Mouse (Mus musculus) liver, postnatal 0 days (tissue): ENCODE data around the gene Akap11. TPM values are rescaled to one million over a fixed set of nuclear protein-coding genes. Genes with fewer than 3 reads are reported as not detected.

Source experiments
- ATAC-seq: fragments of 200-750 bp; cut with Nextera tagmentation; 2 replicates; pipeline ENCODE4 v1.8.0; 2017; ENCODE audit warnings: mild to moderate bottlenecking, moderate library complexity
- DNase-seq: peaks from one replicate; pipeline ENCODE4 v3.0.0-alpha.2; 2016
- H3K27ac ChIP-seq: fragments of 300-500 bp; sonication (generic); 2 replicates; pipeline ENCODE4 v1.5.1; 2014; ENCODE audit warnings: antibody characterized with exemption, moderate library complexity, mild to moderate bottlenecking, low read depth
- H3K27me3 ChIP-seq: fragments of 300-500 bp; sonication (generic); 2 replicates; pipeline ENCODE4 v1.6.1; 2014; ENCODE audit warnings: low read length, control low read depth, mixed read lengths; ENCODE audit not compliant: insufficient read depth
- H3K36me3 ChIP-seq: fragments of 300-500 bp; sonication (generic); replicated peaks from 2 replicates; pipeline ENCODE4 v1.6.1; 2014; ENCODE audit warnings: mild to moderate bottlenecking, control low read depth, low read length, moderate library complexity, mixed read lengths; ENCODE audit not compliant: insufficient read depth
- H3K4me1 ChIP-seq: fragments of 300-500 bp; sonication (generic); 2 replicates; pipeline ENCODE4 v1.6.1; 2014; ENCODE audit warnings: antibody characterized with exemption, mild to moderate bottlenecking, control low read depth; ENCODE audit not compliant: insufficient read depth
- H3K4me2 ChIP-seq: fragments of 300-500 bp; sonication (generic); 2 replicates; pipeline ENCODE4 v1.6.1; 2014; ENCODE audit warnings: low read depth, mild to moderate bottlenecking, low read length, moderate library complexity, mixed read lengths
- H3K4me3 ChIP-seq: fragments of 300-500 bp; sonication (generic); 2 replicates; pipeline ENCODE4 v1.5.1; 2014; ENCODE audit warnings: low read depth, low read length
- H3K9ac ChIP-seq: fragments of 300-500 bp; sonication (generic); replicated peaks from 2 replicates; pipeline ENCODE4 v1.6.1; 2014; ENCODE audit warnings: mild to moderate bottlenecking, moderate library complexity
- H3K9me3 ChIP-seq: fragments of 300-500 bp; sonication (generic); 2 replicates; pipeline ENCODE4 v1.6.1; 2016; ENCODE audit warnings: mild to moderate bottlenecking, control low read depth, low read length, mixed read lengths
- CTCF ChIP-seq: sonication (generic); IDR thresholded peaks from 2 replicates; pipeline ENCODE4 v1.5.1; 2016; ENCODE audit warnings: antibody characterized with exemption, low read depth
- EP300 ChIP-seq: IDR thresholded peaks from 2 replicates; pipeline ENCODE4 v1.6.1; 2016; ENCODE audit warnings: antibody characterized with exemption, low read depth, mild to moderate bottlenecking
- WGBS: fragments of 180-500 bp; shearing (Covaris S2); extraction: QIAGEN DNeasy Blood & Tissue Kit; methylation state at CpG from one replicate; pipeline ENCODE4 v1.1.7; 2014; ENCODE audit not compliant: insufficient replicate concordance; 5-methylcytosine and 5-hydroxymethylcytosine counted together
- polyA plus RNA-seq: library from polyadenylated mRNA; unstranded; fragments of >200 nt; fragmentation: Nextera tagmentation; extraction: Ambion mirVana; gene quantifications from 2 replicates; pipeline ENCODE4 v1.2.1, GENCODE M21; 2015

Akap11 gene
- polyA plus RNA-seq, 1 experiment from 2014 or later: 4.1 TPM

GRCm38 (mm10) chr14:78448017-78448416, 88.6 kb downstream of the Akap11 start:
- WGBS: 84% methylated on average over 12 of the region's 12 CpGs
- ATAC-seq: no peak
- H3K27me3 ChIP-seq: no peaks in the 10 kb centered on the region

GRCm38 (mm10) chr14:78447542-78447941, 89.1 kb downstream of the Akap11 start:
- no peak for DNase-seq
- WGBS: 67% methylated on average over 3 of the region's 3 CpGs
- H3K4me2 ChIP-seq: no peak overlapping the region
- H3K4me3 ChIP-seq: no peak overlapping the region
- ATAC-seq: no peak
- TF ChIP-seq CTCF (no peak), EP300 (no peak)
- H3K36me3 ChIP-seq: no peaks in the 10 kb centered on the region
- no peaks in the 10 kb centered on the region for H3K27me3 ChIP-seq
- no peak overlapping the region for H3K9ac ChIP-seq
- H3K27ac ChIP-seq: no peak overlapping the region
- H3K9me3 ChIP-seq: no peaks in the 10 kb centered on the region; the same call in none of the 2 replicates
- no peaks in the 10 kb centered on the region for H3K4me1 ChIP-seq

More at GRCm38 (mm10) chr14:78448017-78448416, 88.6 kb downstream of the Akap11 start:
- no peak overlapping the region for H3K4me2 ChIP-seq
- TF ChIP-seq EP300 (no peak), CTCF (no peak)
- H3K4me3 ChIP-seq: no peak overlapping the region
- no peaks in the 10 kb centered on the region for H3K4me1 ChIP-seq
- H3K9ac ChIP-seq: no peak overlapping the region
- H3K27ac ChIP-seq: no peak overlapping the region
- H3K36me3 ChIP-seq: no peaks in the 10 kb centered on the region
- H3K9me3 ChIP-seq: no peaks in the 10 kb centered on the region; the same call in none of the 2 replicates
- DNase-seq: no peak

Other genes starting within 250 kb of the Akap11 start
- not detected in 2 replicates for gene Tnfsf11, start 228.8 kb downstream of the Akap11 start, polyA plus RNA-seq
- 0.33 and 0.48 TPM in 2 replicates for gene Dgkh, start 196.0 kb upstream of the Akap11 start, polyA plus RNA-seq